Mouse (Mus musculus): ENCODE results near the gene Sdr39u1.

GRCm38 (mm10) chr14:55866962-55867361, 33.1 kb downstream of the Sdr39u1 start:
- TF ChIP-seq POLR2A (IDR thresholded peaks at IDR 0.05; ENCODE audit: insufficient read depth, low read length) (no peak), CTCF (IDR thresholded peaks at IDR 0.05; ENCODE audit: low read depth, low read length) (peak; percentile 9), EP300 (IDR thresholded peaks at IDR 0.05; ENCODE audit: insufficient read depth, low read depth, low read length) (no peak)
